Mouse (Mus musculus) layer of hippocampus, adult 9-11 months (tissue): ENCODE data around the gene Srsf10.
A peak's percentile ranks its signal among the peaks of the same experiment; 100 is the strongest.

Source experiments
- DNase-seq: peaks from one replicate; pipeline ENCODE4 v3.0.0; 2022

Srsf10 gene

GRCm38 (mm10) chr4:135886184-135886583, 30.6 kb downstream of the Srsf10 start:
- DNase-seq = no peak

- DNase-seq = no peak
Observed at GRCm38 (mm10) chr4:135888448-135889057, 33.0 kb downstream of the Srsf10 start.

- DNase-seq = no peak
Observed at GRCm38 (mm10) chr4:135889146-135889883, 33.8 kb downstream of the Srsf10 start.

GRCm38 (mm10) chr4:135889884-135890283, 34.3 kb downstream of the Srsf10 start:
- DNase-seq = peak; percentile 52

- DNase-seq = no peak
Observed at GRCm38 (mm10) chr4:135891539-135891938, 36.0 kb downstream of the Srsf10 start.

GRCm38 (mm10) chr4:135892884-135893283, 37.3 kb downstream of the Srsf10 start:
- DNase-seq = no peak

GRCm38 (mm10) chr4:135895071-135895571, 39.6 kb downstream of the Srsf10 start, which contains the start of gene Cnr2:
Gene Cnr2, plus strand, starts transcription at chr4:135895394.
- DNase-seq = no peak

- no peak for DNase-seq
Observed at GRCm38 (mm10) chr4:135896157-135896556, 40.6 kb downstream of the Srsf10 start.

- peak; percentile 70 for DNase-seq
Observed at GRCm38 (mm10) chr4:135898380-135899049, 43.0 kb downstream of the Srsf10 start.

GRCm38 (mm10) chr4:135899050-135899448, 43.5 kb downstream of the Srsf10 start:
- no peak for DNase-seq

GRCm38 (mm10) chr4:135900008-135900407, 44.5 kb downstream of the Srsf10 start:
- no peak for DNase-seq

- no peak for DNase-seq
Observed at GRCm38 (mm10) chr4:135902606-135903242, 47.2 kb downstream of the Srsf10 start.

GRCm38 (mm10) chr4:135904810-135905209, 49.3 kb downstream of the Srsf10 start:
- no peak for DNase-seq

- DNase-seq = no peak
Observed at GRCm38 (mm10) chr4:135906633-135907032, 51.1 kb downstream of the Srsf10 start.

- DNase-seq = no peak
Observed at GRCm38 (mm10) chr4:135909326-135910066, 53.9 kb downstream of the Srsf10 start.

- no peak for DNase-seq
Observed at GRCm38 (mm10) chr4:135911531-135911930, 56.0 kb downstream of the Srsf10 start.

- DNase-seq = no peak
Observed at GRCm38 (mm10) chr4:135912164-135912563, 56.6 kb downstream of the Srsf10 start.

- no peak for DNase-seq
Observed at GRCm38 (mm10) chr4:135912835-135913234, 57.3 kb downstream of the Srsf10 start.

GRCm38 (mm10) chr4:135913433-135913832, 57.9 kb downstream of the Srsf10 start:
- DNase-seq = no peak

- DNase-seq = peak; percentile 46
Observed at GRCm38 (mm10) chr4:135918635-135919279, 63.2 kb downstream of the Srsf10 start.

GRCm38 (mm10) chr4:135919280-135919639, 63.7 kb downstream of the Srsf10 start:
- DNase-seq = no peak
